Mouse (Mus musculus): ENCODE measurements around the gene Polr1c.

The Polr1c gene

DNA sequence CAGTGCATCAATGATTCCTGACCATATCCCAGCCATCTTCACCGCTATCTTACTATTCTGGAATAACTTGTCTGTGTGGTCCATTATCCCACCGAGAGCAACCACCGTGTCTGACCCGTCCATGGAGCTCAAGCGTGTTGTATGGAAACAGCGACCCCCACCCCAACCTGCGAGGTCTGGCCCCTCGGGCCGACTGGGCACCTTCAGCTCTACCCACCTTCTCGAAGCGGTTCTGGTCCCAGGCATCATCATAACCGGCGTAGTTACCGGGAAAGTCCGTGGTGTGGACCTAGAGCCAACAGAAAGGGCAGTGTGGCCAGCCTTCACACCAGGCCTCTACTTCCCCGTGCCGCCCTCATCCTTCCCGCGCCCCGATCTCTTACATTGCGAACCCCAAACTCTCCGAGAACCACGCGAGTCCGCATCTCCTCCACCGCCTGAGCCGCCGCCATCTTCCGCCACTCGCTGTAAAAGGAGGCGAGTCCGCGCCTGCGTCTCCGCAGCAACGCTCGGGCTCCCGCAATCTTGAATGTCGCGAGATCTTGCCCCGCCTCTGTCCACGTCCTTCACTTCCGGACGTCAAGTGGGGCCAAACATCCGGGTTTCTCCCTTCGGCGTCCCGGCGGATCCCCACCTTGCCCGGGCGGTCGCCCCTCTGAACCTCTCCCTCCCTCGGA is at the start of gene Polr1c, which contains the start of gene Yipf3:
Gene Polr1c (minus strand): TSS at position 543 of the 677 bp plus-strand sequence.
Gene Yipf3 (plus strand): TSS at position 569 of the 677 bp plus-strand sequence.
- peak; percentile 87 to 90 for DNase-seq

- DNase-seq: no peak
Measured at GRCm38 (mm10) chr17:46297028-46297363, 49.1 kb upstream of the Polr1c start.

DNA sequence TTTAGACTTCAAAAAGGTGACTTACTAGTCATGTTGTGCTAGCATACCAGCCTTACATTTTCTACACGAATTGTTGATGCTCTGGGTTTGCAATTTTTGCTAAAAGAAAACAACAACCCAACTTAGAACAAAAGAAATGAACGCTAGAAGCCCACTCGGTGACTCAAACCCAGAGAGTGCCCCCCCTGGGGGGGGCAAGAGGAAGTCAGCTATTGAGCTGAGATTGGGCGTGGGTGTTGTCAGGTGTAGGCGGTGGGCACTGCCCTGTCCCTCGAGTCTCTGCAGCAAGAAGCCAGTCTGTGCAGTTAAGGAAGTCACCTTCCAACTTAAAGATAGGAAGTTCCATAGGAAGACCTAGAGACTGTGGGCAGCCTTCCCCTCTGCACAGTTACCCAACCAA is 48.7 kb upstream of the Polr1c start:
- DNase-seq: no peak

DNA sequence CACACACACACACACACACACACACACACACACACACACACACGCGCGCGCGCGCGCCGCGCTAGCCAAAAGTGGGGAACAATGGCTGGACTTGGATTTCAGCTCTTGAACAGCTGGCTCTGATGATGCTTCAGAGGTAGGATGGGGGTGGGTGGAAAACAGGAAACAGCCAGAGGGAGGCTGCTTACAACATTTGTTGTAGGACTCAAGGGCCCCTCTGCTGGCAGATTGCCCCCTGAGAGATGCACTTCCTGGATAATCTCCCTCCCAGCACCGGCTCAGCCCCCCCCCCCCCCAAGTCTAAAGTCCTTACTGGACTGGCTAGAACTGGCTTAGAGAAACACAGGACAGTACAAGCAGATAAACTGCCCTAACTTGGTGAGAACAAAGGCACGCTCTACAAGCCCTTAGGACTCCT is 39.8 kb upstream of the Polr1c start:
- no peak for DNase-seq

GRCm38 (mm10) chr17:46285407-46285806 is 37.6 kb upstream of the Polr1c start:
- DNase-seq: no peak

- no peak for DNase-seq
Measured at GRCm38 (mm10) chr17:46284653-46285052, 36.8 kb upstream of the Polr1c start.

- DNase-seq: peak in 1 of 2 experiments; percentile 57
Measured at GRCm38 (mm10) chr17:46283911-46284310, 36.1 kb upstream of the Polr1c start.

DNA sequence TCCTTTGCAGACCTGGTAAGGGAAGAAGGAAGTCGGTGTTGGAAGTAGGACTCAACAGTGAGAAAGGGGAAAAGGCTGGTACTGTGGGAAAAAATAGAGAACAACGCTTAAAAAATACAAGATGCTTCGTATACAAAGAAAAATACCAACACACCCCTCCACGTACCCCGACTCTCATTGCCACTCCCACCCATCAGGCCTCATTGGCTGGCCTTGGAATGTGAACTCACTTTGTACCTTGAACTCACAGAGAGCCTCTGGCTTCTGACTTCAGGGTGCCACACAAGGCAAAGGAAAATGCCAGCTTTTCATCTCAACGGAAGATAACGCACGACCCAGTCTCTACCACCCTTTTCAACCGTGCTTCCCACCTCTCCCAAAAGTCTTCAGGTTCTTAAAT is 35.3 kb upstream of the Polr1c start:
- DNase-seq: no peak

- DNase-seq: peak; percentile 67 to 70
Measured at GRCm38 (mm10) chr17:46282483-46283123, 34.7 kb upstream of the Polr1c start, which contains the start of gene Tjap1. TSS of gene Tjap1 (minus strand) at chr17:46283026.

DNA sequence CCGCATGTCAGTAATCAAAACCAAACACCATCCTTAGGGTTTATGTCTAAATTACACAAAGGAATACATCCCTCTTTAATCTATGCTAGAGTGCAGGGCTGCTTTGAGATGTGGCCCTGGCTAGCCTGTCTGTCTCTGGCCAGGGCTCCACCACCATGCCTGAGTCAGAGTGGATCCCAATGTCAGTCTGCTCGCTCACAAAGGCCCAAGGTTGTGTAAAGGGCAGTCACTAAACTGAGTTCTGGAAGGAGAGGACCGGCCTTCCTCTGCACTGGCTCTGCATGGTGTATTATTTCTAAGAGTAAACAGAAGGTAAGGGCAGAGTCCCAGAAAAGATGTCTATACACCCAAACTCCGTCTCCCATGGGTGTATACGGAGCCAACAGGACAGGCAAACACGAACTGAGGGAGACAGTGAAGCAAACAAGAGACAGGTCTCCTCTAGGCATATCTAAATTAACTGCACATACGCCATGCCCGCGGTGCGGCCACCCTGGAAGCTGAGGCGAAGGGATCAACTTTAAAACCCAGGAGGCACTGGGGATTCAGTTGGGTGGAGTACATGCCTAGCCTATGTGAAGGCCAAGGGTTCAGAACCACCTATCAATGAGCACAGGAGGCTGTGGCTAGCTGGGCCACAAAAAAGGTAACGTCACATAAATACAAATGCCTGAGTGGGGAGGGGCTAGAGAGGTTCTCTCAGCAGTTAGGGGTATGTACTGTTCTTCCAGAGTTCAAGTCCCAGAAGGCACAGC is 30.3 kb upstream of the Polr1c start:
- no peak for DNase-seq

DNA sequence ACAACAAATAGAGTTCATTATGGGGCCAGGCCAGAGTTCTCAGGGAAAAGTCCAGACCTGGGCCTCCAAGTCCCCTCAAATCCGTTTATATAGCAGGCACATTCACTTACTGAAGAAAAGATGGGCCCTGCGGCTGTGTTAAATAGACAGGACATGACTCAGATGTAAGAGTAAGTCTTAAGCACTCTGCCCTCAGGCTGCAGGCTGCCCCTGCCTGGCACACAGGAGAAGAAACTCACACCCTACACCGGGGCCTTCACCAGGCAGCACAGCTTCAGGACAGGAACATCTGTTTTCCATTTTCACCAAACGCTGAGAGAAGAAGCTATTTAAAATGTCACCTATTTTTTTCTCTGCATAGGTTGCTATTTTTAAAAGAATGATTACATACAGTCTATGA is 29.7 kb upstream of the Polr1c start:
- no peak for DNase-seq

DNA sequence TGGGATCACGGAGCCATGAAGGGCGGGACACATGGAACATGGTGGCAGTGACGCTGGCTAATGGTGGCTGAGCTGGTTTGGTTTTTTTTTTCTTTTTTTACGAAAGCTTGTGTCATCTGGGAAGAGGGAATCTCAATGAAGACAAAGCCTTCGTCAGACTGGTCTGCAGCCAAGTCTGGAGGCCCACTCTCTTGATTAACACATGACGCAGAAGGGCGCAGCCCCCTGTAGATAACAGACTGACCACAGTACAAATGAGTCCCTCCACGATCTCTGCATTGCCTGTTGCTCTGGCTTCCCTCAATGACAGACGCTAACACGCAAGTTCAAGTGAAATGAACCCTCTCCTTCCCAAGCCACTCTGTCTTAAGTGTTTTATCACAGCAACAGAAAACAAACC is 27.7 kb upstream of the Polr1c start:
- no peak for DNase-seq

DNA sequence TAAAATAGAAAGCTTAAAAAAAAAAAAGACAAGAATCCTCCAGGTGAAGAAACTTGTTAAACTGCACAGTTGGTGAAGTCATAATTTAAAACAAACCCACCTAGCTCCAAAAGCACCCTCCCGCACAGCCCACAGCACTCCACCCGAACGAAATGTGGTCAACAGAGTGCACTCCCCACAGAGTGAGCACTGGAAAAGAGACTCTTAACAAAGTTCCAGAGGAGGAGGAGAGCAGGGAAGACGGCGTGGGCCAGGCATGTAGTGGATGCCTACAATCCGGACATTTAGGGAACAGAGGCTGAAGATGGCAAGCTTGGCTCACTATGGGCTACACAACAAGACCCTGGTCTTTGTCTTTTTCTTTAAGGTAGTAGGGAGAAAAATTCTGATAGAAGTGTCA is 27.2 kb upstream of the Polr1c start:
- DNase-seq: no peak

DNA sequence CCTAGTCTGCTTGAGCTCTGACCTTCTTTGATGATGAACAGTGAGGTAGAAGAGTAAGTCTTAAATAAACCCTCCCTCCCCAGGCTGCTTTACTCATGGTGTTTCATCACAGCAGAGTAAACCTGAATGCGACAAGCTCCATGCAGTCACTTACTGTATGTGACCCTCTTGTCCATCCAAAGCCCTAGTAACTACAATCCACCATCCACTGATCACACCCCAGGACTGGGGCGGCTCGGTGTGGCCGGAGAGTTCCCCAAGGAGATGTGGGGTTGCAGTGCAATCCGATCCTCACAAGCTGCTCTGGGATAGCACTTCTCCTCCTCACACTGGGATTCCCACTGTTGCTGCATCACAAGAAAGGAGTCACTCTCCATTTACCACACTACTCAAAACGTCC is 26.6 kb upstream of the Polr1c start:
- DNase-seq: no peak

DNA sequence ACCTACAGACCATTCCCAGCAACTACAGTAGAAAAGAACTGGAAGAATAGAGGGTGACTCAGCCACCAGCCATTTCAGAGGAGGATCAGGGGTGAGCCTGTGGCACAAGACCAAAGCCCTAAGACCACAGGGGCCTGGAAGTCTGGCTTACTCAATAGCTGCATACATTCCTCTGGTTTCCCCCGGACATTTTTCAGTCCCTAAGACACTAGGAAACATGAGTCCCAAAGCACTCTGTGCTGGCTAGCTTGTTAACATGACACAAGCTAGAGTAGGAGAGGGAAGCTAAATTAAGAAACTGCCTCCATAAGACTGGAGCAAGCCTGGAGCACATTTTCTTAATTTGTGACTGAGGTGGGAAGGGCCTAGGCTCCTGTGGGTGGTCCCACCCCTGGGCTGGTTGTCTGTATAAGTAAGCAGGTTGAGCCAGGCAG is 26.0 kb upstream of the Polr1c start:
- no peak for DNase-seq

DNA sequence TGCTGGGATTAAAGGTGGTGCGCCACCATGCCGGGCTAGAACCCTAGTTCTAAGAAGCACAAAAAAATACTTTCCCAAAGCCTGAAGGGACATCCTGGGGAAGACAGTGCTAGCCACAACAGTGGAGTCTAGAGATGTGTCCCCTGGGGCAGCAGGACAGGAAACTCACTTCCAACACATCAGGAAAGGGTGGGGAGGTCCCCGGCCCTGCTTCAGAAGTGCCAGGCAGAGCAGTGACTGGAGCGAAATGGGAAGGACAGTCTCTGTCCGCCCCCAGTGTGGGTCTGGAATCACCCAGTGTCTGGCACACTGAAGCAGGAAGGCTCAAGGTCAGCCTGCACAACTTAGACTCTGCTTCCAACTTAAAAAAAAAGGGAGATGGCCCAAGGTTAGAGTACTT is 24.8 kb upstream of the Polr1c start:
- no peak for DNase-seq

- no peak for DNase-seq
Measured at GRCm38 (mm10) chr17:46272058-46272457, 24.2 kb upstream of the Polr1c start.

DNA sequence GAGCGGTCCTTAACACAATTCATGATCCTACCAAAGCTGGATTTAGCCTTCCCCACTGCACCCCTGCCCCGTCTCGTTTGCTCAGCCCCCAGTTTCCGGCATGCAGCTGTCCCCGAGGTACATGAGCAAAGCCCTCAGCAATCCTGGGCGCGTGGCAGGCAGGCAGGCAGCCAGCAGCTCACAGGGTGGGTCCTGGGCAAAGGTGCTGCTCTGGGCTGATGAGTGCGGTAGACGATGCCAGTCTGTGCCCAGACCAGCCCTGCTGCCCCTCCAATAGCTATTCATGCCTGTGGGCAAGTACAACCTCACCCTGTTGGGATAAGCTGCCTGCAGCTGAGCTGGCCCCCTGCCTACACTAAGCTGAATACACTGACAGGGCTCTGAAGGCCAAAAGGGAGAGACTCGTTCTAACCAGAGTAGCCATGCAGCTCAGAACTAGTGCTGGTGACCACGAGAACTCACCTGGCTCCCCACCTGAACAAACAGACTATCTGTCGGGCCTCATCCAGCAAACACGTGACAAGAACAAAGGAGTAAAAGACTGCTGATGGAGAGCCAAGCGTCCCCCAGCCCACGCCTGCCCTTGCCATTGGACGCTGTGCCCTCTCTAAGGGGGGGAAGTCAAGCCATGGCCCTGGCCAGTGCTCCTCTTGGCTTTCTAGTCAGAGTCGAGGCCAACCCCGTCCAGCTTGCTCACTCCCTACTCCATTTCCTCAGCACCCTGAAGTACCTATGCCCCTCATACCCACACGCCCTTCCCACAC is 22.1 kb upstream of the Polr1c start:
- no peak for DNase-seq

- no peak for DNase-seq
Measured at GRCm38 (mm10) chr17:46268026-46268720, 20.3 kb upstream of the Polr1c start.

DNA sequence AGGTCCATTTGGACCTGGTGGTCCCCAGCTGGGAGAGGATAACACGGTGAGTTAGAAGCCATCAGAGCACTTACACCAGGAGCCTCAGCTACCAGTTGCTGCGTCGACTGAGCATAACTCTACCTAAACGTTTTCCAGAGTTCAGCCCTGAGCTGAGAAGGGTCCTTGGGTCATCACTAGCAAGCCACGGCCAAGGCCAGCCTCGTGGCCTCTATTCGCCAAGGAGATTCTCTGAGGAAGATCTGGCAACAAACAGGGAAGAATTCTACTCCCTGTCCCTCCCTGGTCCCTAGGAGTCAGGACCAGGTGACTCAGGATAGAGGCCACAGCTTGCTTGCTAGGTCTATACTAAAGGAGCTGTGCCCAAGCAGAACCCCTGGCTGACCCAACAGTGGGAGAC is 19.7 kb upstream of the Polr1c start:
- no peak for DNase-seq

GRCm38 (mm10) chr17:46266986-46267385 is 19.1 kb upstream of the Polr1c start:
- no peak for DNase-seq

- DNase-seq: peak; percentile 46 to 47
Measured at GRCm38 (mm10) chr17:46265918-46266618, 18.2 kb upstream of the Polr1c start.

All from thymus, adult 18-20 months (tissue).